Mouse (Mus musculus): ENCODE results near the gene Gm48551.

DNA sequence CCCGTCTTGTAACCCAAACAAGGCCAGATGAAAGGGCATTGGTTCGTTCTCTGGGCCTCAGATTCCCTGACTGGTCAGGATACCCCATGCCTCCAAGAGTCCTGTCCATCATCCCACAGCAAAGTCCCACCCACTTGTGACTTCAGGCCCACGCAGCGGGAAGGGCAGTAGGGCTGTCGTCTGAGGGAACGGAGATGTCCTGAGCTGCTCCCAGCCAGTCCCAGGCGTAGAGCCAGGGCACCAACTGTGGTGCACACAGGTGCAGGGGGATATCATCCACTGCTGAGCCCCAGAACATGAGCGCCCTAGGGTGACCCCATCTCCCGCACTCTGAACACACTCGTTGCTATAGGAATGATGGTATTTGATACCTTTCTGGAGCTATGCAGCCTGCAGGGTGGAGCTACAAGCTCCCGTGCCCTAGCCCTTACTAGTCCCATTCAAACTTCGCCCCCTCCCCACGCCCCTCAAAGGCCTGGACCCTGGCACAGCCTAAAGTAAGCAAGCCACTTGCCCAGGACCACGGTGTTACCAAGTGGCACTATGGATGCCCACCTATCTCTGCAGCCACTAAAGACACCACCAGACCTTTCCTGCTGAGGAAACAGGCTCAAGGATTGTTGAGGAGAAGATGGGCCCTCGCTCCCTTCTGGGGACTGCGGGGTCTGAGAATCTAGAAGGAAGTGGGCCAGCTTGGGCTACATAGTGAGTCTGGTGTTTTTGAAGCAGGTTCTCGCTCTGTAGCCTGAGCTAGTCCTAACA, 31.5 kb downstream of the Gm48551 start:
- TF ChIP-seq ZC3H11A (IDR thresholded peaks at IDR 0.05; ENCODE audit: borderline replicate concordance, low read depth, low read length): no peak
- TF ChIP-seq ZNF384 (IDR thresholded peaks at IDR 0.05; ENCODE audit: low read depth, low read length): no peak
- TF ChIP-seq MAFK (IDR thresholded peaks at IDR 0.05; ENCODE audit: insufficient read depth, low read depth, low read length): no peak
